Mouse (Mus musculus): Measurements from ENCODE around the gene Btn1a1.

DNA sequence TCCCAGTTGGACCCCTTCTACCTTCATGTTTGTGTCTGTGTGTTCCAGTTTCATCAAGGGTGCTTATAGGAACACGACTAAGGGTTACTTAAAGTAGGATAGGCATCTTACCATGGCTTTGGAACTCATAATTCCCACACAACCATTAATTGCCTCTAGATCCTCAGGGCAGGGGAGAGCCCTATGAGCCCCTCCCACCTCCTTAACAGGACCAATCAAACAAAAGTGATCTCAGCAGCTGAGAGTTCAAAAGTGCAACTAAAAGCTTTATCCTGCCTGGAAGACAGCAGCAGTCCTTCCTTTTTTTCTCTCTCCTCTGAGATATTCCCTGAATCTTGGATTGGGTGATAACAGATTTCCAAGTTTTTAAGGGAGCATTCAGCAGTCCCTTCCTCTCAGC, 44.4 kb upstream of the Btn1a1 start:
- TF ChIP-seq EP300 (IDR thresholded peaks at IDR 0.05; ENCODE audit: low read depth) (no peak), CTCF (IDR thresholded peaks at IDR 0.05; ENCODE audit: low read depth) (no peak)
